Mouse (Mus musculus) stomach, postnatal 0 days (tissue): ENCODE measurements around the gene Ncam2. TPM values are rescaled to one million over a fixed set of nuclear protein-coding genes. Genes with fewer than 3 reads are reported as not detected.

Experiments used
- ATAC-seq: fragments of 200-750 bp; cut with Nextera tagmentation; 2 replicates; pipeline ENCODE4 v1.8.0; 2017; ENCODE audit not compliant: low FRiP score, low TSS enrichment
- DNase-seq: peaks from one replicate; pipeline ENCODE4 v3.0.0-alpha.2; 2016; ENCODE audit warnings: low spot score
- H3K27ac ChIP-seq: fragments of 300-500 bp; sonication (generic); replicated peaks from 2 replicates; pipeline ENCODE4 v1.5.1; 2014; ENCODE audit warnings: mild to moderate bottlenecking, control low read depth
- H3K27me3 ChIP-seq: fragments of 300-500 bp; sonication (generic); 2 replicates; pipeline ENCODE4 v1.6.1; 2014; ENCODE audit warnings: low read length; ENCODE audit not compliant: control insufficient read depth, insufficient read depth
- H3K36me3 ChIP-seq: fragments of 300-500 bp; sonication (generic); 2 replicates; pipeline ENCODE4 v1.6.1; 2014; ENCODE audit warnings: low read length, mixed read lengths; ENCODE audit not compliant: control insufficient read depth, insufficient read depth
- H3K4me1 ChIP-seq: fragments of 300-500 bp; sonication (generic); replicated peaks from 2 replicates; pipeline ENCODE4 v1.6.1; 2014; ENCODE audit warnings: antibody characterized with exemption; ENCODE audit not compliant: control insufficient read depth, insufficient read depth
- H3K4me2 ChIP-seq: fragments of 300-500 bp; sonication (generic); replicated peaks from 2 replicates; pipeline ENCODE4 v1.6.1; 2014; ENCODE audit warnings: low read depth, mild to moderate bottlenecking, control low read depth, moderate library complexity
- H3K4me3 ChIP-seq: fragments of 300-500 bp; sonication (generic); 2 replicates; pipeline ENCODE4 v1.5.1; 2014; ENCODE audit warnings: low read depth, low read length, control low read depth
- H3K9ac ChIP-seq: fragments of 300-500 bp; sonication (generic); 2 replicates; pipeline ENCODE4 v1.6.1; 2014; ENCODE audit warnings: mild to moderate bottlenecking, low read length, control low read depth, mixed read lengths
- H3K9me3 ChIP-seq: fragments of 300-500 bp; sonication (generic); 2 replicates; pipeline ENCODE4 v1.6.1; 2016; ENCODE audit warnings: low read length; ENCODE audit not compliant: control insufficient read depth
- CTCF ChIP-seq: IDR thresholded peaks from 2 replicates; pipeline ENCODE4 v1.5.1; 2016; ENCODE audit warnings: antibody characterized with exemption, low read depth, mild to moderate bottlenecking, moderate library complexity
- EP300 ChIP-seq: optimal IDR thresholded peaks from 2 replicates; pipeline ENCODE3; 2016; ENCODE audit warnings: antibody characterized with exemption
- WGBS: fragments of 180-500 bp; shearing (Covaris S2); extraction: QIAGEN DNeasy Blood & Tissue Kit; methylation state at CpG from one replicate; pipeline ENCODE4 v1.1.7; 2014; 5-methylcytosine and 5-hydroxymethylcytosine counted together
- polyA plus RNA-seq: library from polyadenylated mRNA; unstranded; fragments of >200 nt; fragmentation: Nextera tagmentation; extraction: Ambion mirVana; gene quantifications from 2 replicates; pipeline ENCODE4 v1.2.1, GENCODE M21; 2015

Ncam2 gene
- polyA plus RNA-seq, 1 experiment from 2014 or later: 1.3 TPM

GRCm38 (mm10) chr16:81319037-81319436, 118.5 kb downstream of the Ncam2 start:
- ATAC-seq (no peak), DNase-seq (no peak)
- Histone ChIP-seq H3K27ac (no peak overlapping the region), H3K27me3 (no peaks in the 10 kb centered on the region), H3K9ac (no peak overlapping the region), H3K4me3 (no peak overlapping the region), H3K4me2 (no peak overlapping the region), H3K36me3 (no peaks in the 10 kb centered on the region), H3K9me3 (no peaks in the 10 kb centered on the region), H3K4me1 (no peaks in the 10 kb centered on the region)
- TF ChIP-seq CTCF (no peak), EP300 (no peak)
- WGBS: 82% methylated on average over 1 of the region's 1 CpGs

DNA sequence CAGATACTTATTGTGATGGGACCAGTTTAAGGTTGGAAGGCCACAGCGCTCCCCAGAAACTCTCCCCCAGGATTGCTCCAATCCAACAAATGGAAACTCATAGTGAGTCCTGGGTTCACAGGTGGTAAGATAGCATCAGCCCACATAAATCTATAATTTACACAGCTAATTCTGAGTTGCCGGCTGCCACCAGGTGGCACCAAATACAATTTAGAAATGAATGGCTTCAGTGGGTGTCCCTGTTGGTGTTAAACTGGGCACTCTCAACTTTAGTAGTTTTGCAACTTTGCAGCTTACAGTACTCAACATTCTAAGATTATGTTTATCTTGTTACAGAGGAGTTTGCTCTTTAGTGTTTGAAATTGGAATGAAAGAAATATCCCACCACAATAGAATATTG, 130.0 kb downstream of the Ncam2 start:
- Histone ChIP-seq H3K4me3 (no peak overlapping the region), H3K27ac (no peak overlapping the region), H3K4me1 (no peaks in the 10 kb centered on the region), H3K4me2 (no peak overlapping the region), H3K9me3 (no peaks in the 10 kb centered on the region), H3K36me3 (no peaks in the 10 kb centered on the region), H3K9ac (no peak overlapping the region), H3K27me3 (no peaks in the 10 kb centered on the region)
- TF ChIP-seq EP300 (no peak), CTCF (peak; percentile 78)
- ATAC-seq (no peak; the same call in 1 of the 2 replicates), DNase-seq (peak; percentile 48)
- WGBS: 24% methylated on average over 2 of the region's 2 CpGs

- Histone ChIP-seq H3K4me3 (no peak overlapping the region), H3K4me1 (no peaks in the 10 kb centered on the region), H3K27me3 (no peaks in the 10 kb centered on the region), H3K9me3 (no peaks in the 10 kb centered on the region), H3K36me3 (no peaks in the 10 kb centered on the region), H3K4me2 (no peak overlapping the region), H3K9ac (no peak overlapping the region), H3K27ac (no peak overlapping the region)
- ATAC-seq (no peak), DNase-seq (no peak)
- 73% methylated on average over 2 of the region's 2 CpGs for WGBS
- no peak for TF ChIP-seq EP300
- TF ChIP-seq CTCF: no peak
These were observed 165.4 kb downstream of the Ncam2 start for GRCm38 (mm10) chr16:81365901-81366300.

GRCm38 (mm10) chr16:81374234-81374633, 173.7 kb downstream of the Ncam2 start:
- Histone ChIP-seq H3K27ac (no peak overlapping the region), H3K27me3 (no peaks in the 10 kb centered on the region), H3K36me3 (no peaks in the 10 kb centered on the region), H3K4me3 (no peak overlapping the region), H3K9me3 (no peaks in the 10 kb centered on the region), H3K9ac (no peak overlapping the region), H3K4me2 (no peak overlapping the region), H3K4me1 (no peaks in the 10 kb centered on the region)
- ATAC-seq (no peak), DNase-seq (no peak)
- 91% methylated on average over 8 of the region's 8 CpGs for WGBS
- TF ChIP-seq CTCF (no peak), EP300 (no peak)

DNA sequence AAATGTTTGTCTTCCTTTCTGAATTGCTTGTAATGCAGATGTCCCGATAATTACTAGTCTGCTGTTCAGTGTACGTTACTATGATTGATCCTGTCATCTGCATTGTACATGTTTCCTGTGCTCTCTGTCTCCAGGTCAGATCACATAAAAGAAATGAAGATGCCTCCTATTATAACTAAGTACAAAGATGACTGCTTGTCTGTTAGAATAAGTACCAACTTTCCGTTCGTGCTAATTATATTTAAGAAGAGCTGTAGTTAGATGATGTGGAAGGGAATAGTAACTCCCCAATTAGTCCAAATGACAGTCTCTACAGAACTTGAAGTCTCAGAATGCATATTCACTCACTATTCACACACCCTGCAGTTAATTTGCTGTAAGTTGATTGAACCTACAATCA, 179.9 kb downstream of the Ncam2 start:
- Histone ChIP-seq H3K27ac (no peak overlapping the region), H3K9ac (no peak overlapping the region), H3K4me2 (no peak overlapping the region), H3K9me3 (no peaks in the 10 kb centered on the region), H3K4me3 (no peak overlapping the region), H3K36me3 (no peaks in the 10 kb centered on the region), H3K4me1 (no peaks in the 10 kb centered on the region), H3K27me3 (no peaks in the 10 kb centered on the region)
- no peak for DNase-seq
- ATAC-seq: no peak
- TF ChIP-seq EP300 (no peak), CTCF (no peak)
- WGBS: 80% methylated on average over 4 of the region's 4 CpGs

DNA sequence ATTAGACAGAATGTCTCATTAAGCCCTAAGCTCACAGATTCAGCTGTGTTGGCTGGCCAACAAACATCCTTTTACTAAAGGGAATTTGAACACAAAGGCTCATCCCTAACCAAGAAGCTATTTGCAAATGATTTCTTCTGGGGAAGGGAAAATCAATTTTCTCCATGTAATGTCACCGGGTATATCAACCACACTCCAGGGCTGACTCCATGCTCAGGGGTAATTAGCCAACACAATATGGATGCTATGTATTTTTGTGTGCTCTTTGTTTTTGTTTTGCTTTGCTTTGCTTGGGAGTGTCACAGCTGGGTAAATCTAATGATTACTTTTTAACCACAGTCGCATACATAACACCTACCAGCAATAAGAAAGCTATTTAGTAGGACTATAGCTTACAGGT, 188.1 kb downstream of the Ncam2 start:
- 90% methylated on average over 2 of the region's 2 CpGs for WGBS

More for the DNA sequence above, 188.1 kb downstream of the Ncam2 start:
- Histone ChIP-seq H3K9ac (no peak overlapping the region), H3K4me2 (no peak overlapping the region), H3K27ac (no peak overlapping the region), H3K4me3 (no peak overlapping the region), H3K27me3 (no peaks in the 10 kb centered on the region), H3K4me1 (no peaks in the 10 kb centered on the region), H3K9me3 (no peaks in the 10 kb centered on the region), H3K36me3 (no peaks in the 10 kb centered on the region)
- no peak for TF ChIP-seq CTCF
- TF ChIP-seq EP300: no peak
- no peak for DNase-seq
- ATAC-seq: no peak
